Mouse (Mus musculus) liver, postnatal 0 days (tissue): ENCODE measurements at regions not wholly inside any gene's neighbourhood (a gene's known extent, or its start where the extent isn't known, plus 50 kb on each side); places are given as distances from the start of the nearest gene placed in this dataset.
"Not testable (repeated sequence)": the region's sequence is repeated elsewhere in the genome, so short reads cannot be mapped to it uniquely, and the experiment has no call there.

Experiments used
- CTCF ChIP-seq: sonication (generic); IDR thresholded peaks from 2 replicates; pipeline ENCODE4 v1.5.1; 2016; ENCODE audit warnings: antibody characterized with exemption, low read depth
- EP300 ChIP-seq: IDR thresholded peaks from 2 replicates; pipeline ENCODE4 v1.6.1; 2016; ENCODE audit warnings: antibody characterized with exemption, low read depth, mild to moderate bottlenecking

DNA sequence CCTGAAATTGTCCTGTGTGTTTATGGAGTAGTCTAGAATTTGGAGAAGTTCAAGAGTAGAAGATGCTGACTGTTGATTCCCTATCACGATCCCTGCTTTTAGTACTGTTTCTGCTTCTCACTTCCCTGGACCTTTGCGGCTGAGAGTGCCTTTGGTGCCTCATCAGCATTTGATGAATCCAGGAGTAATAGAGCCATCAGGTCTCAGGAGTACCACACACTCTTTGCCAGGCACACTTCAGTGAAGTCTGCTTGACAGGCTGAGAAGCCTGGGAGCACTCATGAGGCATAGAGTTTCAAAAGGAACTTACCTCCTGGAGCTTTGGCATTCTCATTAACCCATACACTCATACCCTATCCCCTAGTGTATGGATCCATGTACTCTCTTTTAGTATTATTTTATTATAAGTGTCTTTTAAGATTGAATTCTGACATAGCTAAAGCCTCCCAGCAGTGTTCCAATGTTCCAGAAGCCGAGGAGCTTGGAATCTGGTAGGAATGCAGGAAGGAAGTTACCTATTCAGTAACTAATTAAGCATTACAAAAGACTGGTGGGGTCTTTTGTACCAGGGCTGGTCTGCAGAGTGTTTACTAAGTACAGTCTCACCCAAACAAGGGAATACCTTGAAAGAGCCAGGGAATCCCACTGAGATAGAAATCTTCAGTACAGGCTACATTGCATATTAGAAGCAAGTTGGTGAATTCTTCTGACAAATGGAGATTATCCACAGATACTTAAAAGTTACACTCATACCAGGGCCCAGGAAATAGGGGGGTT is 139.7 kb downstream of the Tex13c3 start:
- TF ChIP-seq EP300, CTCF: not testable (repeated sequence)
